Mouse (Mus musculus) c-Kit-negative CD71-positive TER-119-positive erythroid progenitor cells, embryonic 14.5 days (primary cell): ENCODE results near the gene Ppp1r26.

Experiments used
- DNase-seq: peaks from one replicate; pipeline ENCODE4 v3.0.0-alpha.2; 2013; ENCODE audit warnings: low read depth, low spot score

Gene Ppp1r26

DNA sequence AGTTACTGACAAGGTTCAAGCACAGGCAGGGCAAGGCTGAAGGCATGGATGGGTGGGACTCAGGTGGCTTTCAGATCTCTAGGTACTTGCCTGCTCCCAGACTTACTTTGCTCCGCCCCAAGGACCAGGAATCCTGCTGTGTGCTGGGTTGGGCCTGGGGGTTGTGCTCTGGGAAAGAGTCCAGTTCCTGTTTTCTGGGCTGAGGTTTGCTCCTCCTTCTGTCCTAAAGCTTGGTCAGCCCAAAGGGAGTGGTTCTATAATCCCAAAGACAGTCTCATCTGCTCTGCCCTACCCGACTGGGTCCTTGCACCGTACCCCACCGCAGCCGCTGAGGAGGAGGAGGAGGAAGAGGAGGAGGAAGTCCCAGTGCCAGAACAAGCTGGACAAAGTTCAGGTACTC, 50.1 kb downstream of the Ppp1r26 start, which contains the start of gene Gbgt1:
Gene Gbgt1 (plus strand): TSS at position 221 of the 400 bp plus-strand sequence.
- DNase-seq: no peak

DNA sequence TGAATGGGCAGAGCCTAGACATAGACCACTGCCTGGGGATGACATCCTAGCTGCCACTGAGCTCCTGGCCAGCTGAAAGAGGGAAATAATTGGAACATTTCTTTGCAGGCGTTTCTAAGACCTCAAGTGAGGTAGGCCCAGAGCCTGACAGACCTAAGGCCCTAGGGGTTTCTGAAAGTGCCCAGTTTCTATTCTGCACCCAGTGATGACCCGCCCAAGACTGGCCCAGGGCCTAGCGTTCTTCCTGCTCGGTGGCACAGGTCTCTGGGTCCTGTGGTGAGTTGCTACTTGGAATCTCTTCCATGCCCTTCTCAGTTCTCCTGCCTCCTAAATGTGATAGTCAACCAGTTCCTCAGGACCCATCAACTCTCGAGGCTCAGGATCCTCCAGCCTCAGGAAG, 51.0 kb downstream of the Ppp1r26 start:
- no peak for DNase-seq

DNA sequence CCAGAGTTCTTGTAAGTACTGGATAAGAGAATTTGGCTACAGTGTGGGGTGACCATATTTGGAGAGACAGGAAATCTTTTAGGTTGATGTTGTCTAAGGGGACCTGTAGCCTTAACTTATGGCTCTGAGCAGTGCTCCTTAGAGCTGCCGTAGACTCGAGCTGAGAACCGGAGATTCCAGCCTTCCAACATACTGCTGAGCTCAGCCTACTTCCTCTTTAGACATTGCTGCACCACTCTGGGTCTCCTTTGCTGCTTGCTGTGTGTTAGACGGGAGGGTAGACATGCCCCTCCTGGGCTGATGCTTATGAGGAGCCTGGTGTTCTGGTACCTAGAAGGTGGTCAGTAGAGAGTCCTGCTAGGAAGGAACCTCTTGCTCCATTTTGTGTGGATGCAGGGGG, 51.8 kb downstream of the Ppp1r26 start:
- DNase-seq: no peak

DNA sequence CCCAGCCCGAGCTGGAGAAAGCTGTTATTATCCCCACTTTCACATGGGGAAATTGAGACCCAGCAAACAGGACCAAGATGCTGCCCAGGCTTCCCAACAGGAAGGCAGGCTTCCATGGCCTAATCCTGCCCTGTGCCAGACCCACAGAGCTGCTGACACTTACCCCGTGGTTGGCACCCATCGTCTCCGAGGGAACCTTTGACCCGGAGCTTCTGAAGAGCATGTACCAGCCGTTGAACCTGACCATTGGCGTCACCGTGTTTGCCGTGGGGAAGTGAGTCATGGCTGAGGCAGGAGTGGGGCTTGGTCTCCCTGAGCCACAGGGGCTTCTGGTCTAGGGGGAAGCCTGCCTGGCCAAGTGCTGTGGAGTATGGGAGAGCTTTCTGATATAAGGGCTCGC, 56.4 kb downstream of the Ppp1r26 start:
- no peak for DNase-seq

DNA sequence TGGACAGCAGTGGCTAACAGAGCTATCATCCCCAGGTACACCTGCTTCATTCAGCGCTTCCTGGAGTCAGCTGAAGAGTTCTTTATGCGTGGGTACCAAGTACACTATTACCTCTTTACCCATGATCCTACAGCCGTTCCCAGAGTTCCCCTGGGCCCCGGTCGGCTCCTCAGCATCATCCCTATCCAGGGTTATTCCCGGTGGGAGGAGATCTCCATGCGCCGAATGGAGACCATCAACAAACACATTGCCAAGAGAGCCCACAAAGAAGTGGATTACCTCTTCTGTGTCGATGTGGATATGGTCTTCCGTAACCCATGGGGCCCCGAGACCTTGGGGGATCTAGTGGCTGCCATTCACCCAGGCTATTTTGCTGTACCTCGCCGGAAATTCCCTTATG, 58.1 kb downstream of the Ppp1r26 start:
- no peak for DNase-seq
